Mouse (Mus musculus) hindbrain, embryonic 15.5 days (tissue): ENCODE data around the gene Cfap69. TPM values are rescaled to one million over a fixed set of nuclear protein-coding genes. Genes with fewer than 3 reads are reported as not detected.
A peak's percentile ranks its signal among the peaks of the same experiment; 100 is the strongest.
"Not testable (repeated sequence)": the region's sequence is repeated elsewhere in the genome, so short reads cannot be mapped to it uniquely, and the experiment has no call there.

Experiments used
- ATAC-seq: fragments of 200-750 bp; cut with Nextera tagmentation; 2 replicates; pipeline ENCODE4 v1.8.0; 2017; ENCODE audit warnings: low read depth, moderate number of reproducible peaks, moderate TSS enrichment; ENCODE audit not compliant: low FRiP score
- H3K27ac ChIP-seq: fragments of 300-500 bp; sonication (generic); replicated peaks from 2 replicates; pipeline ENCODE4 v1.5.1; 2015; ENCODE audit warnings: mild to moderate bottlenecking, inconsistent platforms
- H3K27me3 ChIP-seq: fragments of 300-500 bp; sonication (generic); 2 replicates; pipeline ENCODE4 v1.6.1; 2015; ENCODE audit warnings: control low read depth, inconsistent platforms
- H3K36me3 ChIP-seq: fragments of 300-500 bp; sonication (generic); 2 replicates; pipeline ENCODE4 v1.6.1; 2015; ENCODE audit warnings: control low read depth, inconsistent platforms
- H3K4me1 ChIP-seq: fragments of 300-500 bp; sonication (generic); replicated peaks from 2 replicates; pipeline ENCODE4 v1.6.1; 2015; ENCODE audit warnings: control low read depth, inconsistent platforms
- H3K4me2 ChIP-seq: fragments of 300-500 bp; sonication (generic); 2 replicates; pipeline ENCODE4 v1.6.1; 2015; ENCODE audit warnings: moderate library complexity, mild to moderate bottlenecking, inconsistent platforms
- H3K4me3 ChIP-seq: fragments of 300-500 bp; sonication (generic); 2 replicates; pipeline ENCODE4 v1.5.1; 2015; ENCODE audit warnings: mild to moderate bottlenecking, inconsistent platforms
- H3K9ac ChIP-seq: fragments of 300-500 bp; sonication (generic); 2 replicates; pipeline ENCODE4 v1.6.1; 2015; ENCODE audit warnings: inconsistent platforms
- H3K9me3 ChIP-seq: fragments of 300-500 bp; sonication (generic); 2 replicates; pipeline ENCODE4 v1.6.1; 2016; ENCODE audit warnings: control low read depth, inconsistent platforms
- WGBS: fragments of 180-500 bp; shearing (Covaris S2); methylation state at CpG from one replicate; pipeline ENCODE4 v1.1.7; 2015; 5-methylcytosine and 5-hydroxymethylcytosine counted together
- polyA plus RNA-seq: library from polyadenylated mRNA; unstranded; fragments of >200 nt; fragmentation: Nextera tagmentation; extraction: Ambion mirVana; gene quantifications from 2 replicates; pipeline ENCODE4 v1.2.1, GENCODE M21; 2015

Gene Cfap69
- polyA plus RNA-seq, 1 experiment from 2014 or later, result 12.2 TPM

- Histone ChIP-seq H3K4me1 (peaks cover 7% of the 10 kb centered on the region; the same call in 1 of the 2 replicates), H3K27me3 (no peaks in the 10 kb centered on the region), H3K36me3 (no peaks in the 10 kb centered on the region), H3K9ac (no peak overlapping the region), H3K9me3 (no peaks in the 10 kb centered on the region), H3K4me3 (no peak overlapping the region), H3K27ac (no peak overlapping the region), H3K4me2 (no peak overlapping the region)
- no peak for ATAC-seq
- 89% methylated on average over 6 of the region's 6 CpGs for WGBS
Observed at GRCm38 (mm10) chr5:5688228-5688627, 24.2 kb upstream of the Cfap69 start.

- no peak overlapping the region for H3K4me2 ChIP-seq
- 27% methylated on average over 1 of the region's 1 CpGs for WGBS
- no peak; the same call in 1 of the 2 replicates for ATAC-seq
- H3K36me3 ChIP-seq, result no peaks in the 10 kb centered on the region
- no peak overlapping the region for H3K4me3 ChIP-seq
- H3K9ac ChIP-seq, result no peak overlapping the region
- H3K4me1 ChIP-seq, result no peaks in the 10 kb centered on the region
- H3K9me3 ChIP-seq, result no peaks in the 10 kb centered on the region
- H3K27me3 ChIP-seq, result no peaks in the 10 kb centered on the region
- no peak overlapping the region for H3K27ac ChIP-seq
Observed at GRCm38 (mm10) chr5:5686973-5687372, 22.9 kb upstream of the Cfap69 start.

GRCm38 (mm10) chr5:5684946-5685345, 20.9 kb upstream of the Cfap69 start:
- H3K27ac ChIP-seq, result not testable (repeated sequence)

GRCm38 (mm10) chr5:5683292-5683691, 19.3 kb upstream of the Cfap69 start:
- no peak for ATAC-seq
- Histone ChIP-seq H3K9ac (no peak overlapping the region), H3K4me2 (no peak overlapping the region), H3K4me1 (no peaks in the 10 kb centered on the region), H3K36me3 (no peaks in the 10 kb centered on the region), H3K4me3 (no peak overlapping the region), H3K9me3 (no peaks in the 10 kb centered on the region), H3K27ac (no peak overlapping the region), H3K27me3 (no peaks in the 10 kb centered on the region)
- 73% methylated on average over 4 of the region's 4 CpGs for WGBS

More at GRCm38 (mm10) chr5:5684946-5685345, 20.9 kb upstream of the Cfap69 start:
- not testable (repeated sequence) for H3K4me1 ChIP-seq, H3K9ac ChIP-seq, ATAC-seq, H3K4me2 ChIP-seq, H3K27me3 ChIP-seq, H3K36me3 ChIP-seq, H3K4me3 ChIP-seq, H3K9me3 ChIP-seq
- 88% methylated on average over 2 of the region's 2 CpGs for WGBS

- H3K4me3 ChIP-seq, result no peak overlapping the region
- H3K9me3 ChIP-seq, result no peaks in the 10 kb centered on the region
- no peak for ATAC-seq
- H3K9ac ChIP-seq, result no peak overlapping the region
- H3K4me1 ChIP-seq, result no peaks in the 10 kb centered on the region
- H3K4me2 ChIP-seq, result no peak overlapping the region
- no peaks in the 10 kb centered on the region for H3K27me3 ChIP-seq
- H3K27ac ChIP-seq, result no peak overlapping the region
- peaks cover 16% of the 10 kb centered on the region for H3K36me3 ChIP-seq
Observed at GRCm38 (mm10) chr5:5679459-5679858, 15.4 kb upstream of the Cfap69 start.

- H3K4me3 ChIP-seq, result no peak overlapping the region
- no peaks in the 10 kb centered on the region for H3K27me3 ChIP-seq
- WGBS, result 89% methylated on average over 3 of the region's 3 CpGs
- ATAC-seq, result no peak
- no peak overlapping the region for H3K4me2 ChIP-seq
- H3K9ac ChIP-seq, result no peak overlapping the region
- H3K4me1 ChIP-seq, result no peaks in the 10 kb centered on the region
- peaks cover 16% of the 10 kb centered on the region for H3K36me3 ChIP-seq
- no peak overlapping the region for H3K27ac ChIP-seq
- H3K9me3 ChIP-seq, result no peaks in the 10 kb centered on the region
Observed at GRCm38 (mm10) chr5:5676082-5676481, 12.0 kb upstream of the Cfap69 start.

GRCm38 (mm10) chr5:5668920-5669319, 4.9 kb upstream of the Cfap69 start:
- ATAC-seq, result no peak
- Histone ChIP-seq H3K36me3 (no peaks in the 10 kb centered on the region), H3K4me2 (no peak overlapping the region), H3K4me1 (peaks cover 14% of the 10 kb centered on the region), H3K4me3 (no peak overlapping the region), H3K27ac (no peak overlapping the region), H3K27me3 (no peaks in the 10 kb centered on the region), H3K9ac (no peak overlapping the region), H3K9me3 (no peaks in the 10 kb centered on the region)
- 68% methylated on average over 7 of the region's 7 CpGs for WGBS

- WGBS, result 55% methylated on average over 6 of the region's 6 CpGs
- H3K27ac ChIP-seq, result peak overlapping the region; percentile 77
- peak overlapping the region; percentile 83 for H3K4me3 ChIP-seq
- H3K9me3 ChIP-seq, result no peaks in the 10 kb centered on the region
- peak overlapping the region; percentile 68 for H3K9ac ChIP-seq
- peak; percentile 40; the same call in 1 of the 2 replicates for ATAC-seq
- H3K4me1 ChIP-seq, result peaks cover 21% of the 10 kb centered on the region
- no peaks in the 10 kb centered on the region for H3K36me3 ChIP-seq
- no peaks in the 10 kb centered on the region for H3K27me3 ChIP-seq
- peak overlapping the region; percentile 87 for H3K4me2 ChIP-seq
Observed at GRCm38 (mm10) chr5:5664371-5664926, 410 bp upstream of the Cfap69 start.

- Histone ChIP-seq H3K4me1 (peaks cover 21% of the 10 kb centered on the region), H3K36me3 (no peaks in the 10 kb centered on the region), H3K27ac (no peak overlapping the region), H3K4me2 (peak overlapping the region; percentile 87), H3K4me3 (peak overlapping the region; percentile 83), H3K9ac (peak overlapping the region; percentile 68; the same call in 1 of the 2 replicates), H3K9me3 (no peaks in the 10 kb centered on the region), H3K27me3 (no peaks in the 10 kb centered on the region)
- 36% methylated on average over 6 of the region's 6 CpGs for WGBS
- ATAC-seq, result no peak
Observed at GRCm38 (mm10) chr5:5663057-5663456, 982 bp downstream of the Cfap69 start.

GRCm38 (mm10) chr5:5658680-5659079, 5.4 kb downstream of the Cfap69 start:
- no peaks in the 10 kb centered on the region; the same call in 1 of the 2 replicates for H3K36me3 ChIP-seq
- no peak for ATAC-seq
- no peak overlapping the region for H3K4me3 ChIP-seq
- no peaks in the 10 kb centered on the region for H3K27me3 ChIP-seq
- H3K9me3 ChIP-seq, result no peaks in the 10 kb centered on the region
- peaks cover 7% of the 10 kb centered on the region for H3K4me1 ChIP-seq
- no peak overlapping the region for H3K9ac ChIP-seq
- H3K27ac ChIP-seq, result no peak overlapping the region
- WGBS, result 66% methylated on average over 2 of the region's 2 CpGs
- H3K4me2 ChIP-seq, result no peak overlapping the region

- H3K27me3 ChIP-seq, result no peaks in the 10 kb centered on the region
- ATAC-seq, result no peak
Observed at GRCm38 (mm10) chr5:5657932-5658331, 6.1 kb downstream of the Cfap69 start.

GRCm38 (mm10) chr5:5648817-5649569, 15.0 kb downstream of the Cfap69 start:
- WGBS, result 76% methylated on average over 6 of the region's 6 CpGs
- H3K9me3 ChIP-seq, result no peaks in the 10 kb centered on the region
- no peak overlapping the region for H3K4me2 ChIP-seq
- no peaks in the 10 kb centered on the region for H3K36me3 ChIP-seq
- no peak for ATAC-seq
- H3K4me1 ChIP-seq, result no peaks in the 10 kb centered on the region
- no peaks in the 10 kb centered on the region for H3K27me3 ChIP-seq
- no peak overlapping the region for H3K9ac ChIP-seq
- H3K27ac ChIP-seq, result no peak overlapping the region
- no peak overlapping the region for H3K4me3 ChIP-seq

More at GRCm38 (mm10) chr5:5657932-5658331, 6.1 kb downstream of the Cfap69 start:
- Histone ChIP-seq H3K4me2 (no peak overlapping the region), H3K4me3 (no peak overlapping the region), H3K9ac (no peak overlapping the region), H3K36me3 (no peaks in the 10 kb centered on the region; the same call in 1 of the 2 replicates), H3K27ac (no peak overlapping the region), H3K9me3 (no peaks in the 10 kb centered on the region), H3K4me1 (peaks cover 2% of the 10 kb centered on the region)
- WGBS, result 89% methylated on average over 2 of the region's 2 CpGs
